Mouse (Mus musculus) erythroblast, adult 5-6 weeks (primary cell): Measurements from ENCODE around the gene Gm5485. TPM values are rescaled to one million over a fixed set of nuclear protein-coding genes. Genes with fewer than 3 reads are reported as not detected.

Experiments used
- ATAC-seq: replicated peaks from 2 replicates; pipeline ENCODE4 v1.8.0; 2016; ENCODE audit warnings: moderate number of reproducible peaks, mild to moderate bottlenecking, moderate TSS enrichment, inconsistent platforms; ENCODE audit not compliant: poor library complexity, low FRiP score, severe bottlenecking
- total RNA-seq, 2 experiments: library from RNA; stranded (forward) in 1 of 2; stranded (reverse) in 1 of 2; fragments of 150-400 nt in 1 of 2; fragments of 200-764, 138-1000 nt in 1 of 2; gene quantifications; 2 replicates each; pipeline versions ENCODE4 v1.2.3 to v1.2.4; 2015 to 2017; ENCODE audit warnings: low replicate concordance in 2 of 2

Gene Gm5485
- total RNA-seq (2015; ENCODE audit: low replicate concordance) (not detected in 2 replicates), total RNA-seq (2017; ENCODE audit: low replicate concordance) (not detected in 2 replicates)

GRCm38 (mm10) chr16:48412246-48412645, at the start of gene Gm5485:
Gene Gm5485, minus strand, starts transcription at chr16:48412416.
- ATAC-seq = no peak

- ATAC-seq = no peak
Observed at GRCm38 (mm10) chr16:48453264-48453663, 41.0 kb upstream of the Gm5485 start.

GRCm38 (mm10) chr16:48446161-48446925, 34.1 kb upstream of the Gm5485 start:
- ATAC-seq = no peak

GRCm38 (mm10) chr16:48444589-48444988, 32.4 kb upstream of the Gm5485 start:
- no peak for ATAC-seq

GRCm38 (mm10) chr16:48437476-48437875, 25.3 kb upstream of the Gm5485 start:
- ATAC-seq = no peak

- no peak for ATAC-seq
Observed at GRCm38 (mm10) chr16:48435454-48435853, 23.2 kb upstream of the Gm5485 start.

GRCm38 (mm10) chr16:48431027-48431426, 18.8 kb upstream of the Gm5485 start, which contains the start of gene Morc1:
Gene Morc1, plus strand, starts transcription at chr16:48431237.
- no peak for ATAC-seq

GRCm38 (mm10) chr16:48429427-48429826, 17.2 kb upstream of the Gm5485 start:
- ATAC-seq = no peak

GRCm38 (mm10) chr16:48424069-48424468, 11.9 kb upstream of the Gm5485 start:
- no peak for ATAC-seq

GRCm38 (mm10) chr16:48422501-48422900, 10.3 kb upstream of the Gm5485 start:
- ATAC-seq = no peak

GRCm38 (mm10) chr16:48419035-48419434, 6.8 kb upstream of the Gm5485 start:
- no peak for ATAC-seq

GRCm38 (mm10) chr16:48418557-48418956, 6.3 kb upstream of the Gm5485 start:
- ATAC-seq = no peak

- no peak for ATAC-seq
Observed at GRCm38 (mm10) chr16:48410125-48410524, 2.1 kb downstream of the Gm5485 start.

- ATAC-seq = no peak
Observed at GRCm38 (mm10) chr16:48409580-48409979, 2.6 kb downstream of the Gm5485 start.

GRCm38 (mm10) chr16:48405674-48406403, 6.4 kb downstream of the Gm5485 start:
- no peak for ATAC-seq

- ATAC-seq = no peak
Observed at GRCm38 (mm10) chr16:48404009-48404408, 8.2 kb downstream of the Gm5485 start.

- ATAC-seq = no peak
Observed at GRCm38 (mm10) chr16:48403423-48403822, 8.8 kb downstream of the Gm5485 start.

- ATAC-seq = no peak
Observed at GRCm38 (mm10) chr16:48402963-48403362, 9.3 kb downstream of the Gm5485 start.

GRCm38 (mm10) chr16:48395278-48395677, 16.9 kb downstream of the Gm5485 start:
- no peak for ATAC-seq

GRCm38 (mm10) chr16:48386982-48387381, 25.2 kb downstream of the Gm5485 start:
- no peak for ATAC-seq
